Mouse (Mus musculus) spleen, adult 18-20 months (tissue): ENCODE results near the gene Ccdc162.

Source experiments
- DNase-seq, 2 experiments: peaks; one replicate each; pipeline ENCODE4 v3.0.0; 2022; ENCODE audit warnings: mixed read lengths in 2 of 2

Ccdc162 gene

GRCm38 (mm10) chr10:41535991-41536390 lies 180.4 kb downstream of the Ccdc162 start:
- DNase-seq: no peak

GRCm38 (mm10) chr10:41529972-41530371 lies 186.5 kb downstream of the Ccdc162 start:
- DNase-seq: no peak

GRCm38 (mm10) chr10:41525696-41526095 lies 190.7 kb downstream of the Ccdc162 start:
- no peak for DNase-seq

GRCm38 (mm10) chr10:41523386-41523785 lies 193.0 kb downstream of the Ccdc162 start:
- no peak for DNase-seq

- DNase-seq: no peak
Measured at GRCm38 (mm10) chr10:41520410-41520673, 196.1 kb downstream of the Ccdc162 start.

GRCm38 (mm10) chr10:41519640-41520409 lies 196.6 kb downstream of the Ccdc162 start:
- peak in 1 of 2 experiments; percentile 66 for DNase-seq

GRCm38 (mm10) chr10:41518981-41519618 lies 197.3 kb downstream of the Ccdc162 start, which contains the start of gene Cd164:
Gene Cd164, plus strand, starts transcription at chr10:41519414.
- peak; percentile 84 to 89 for DNase-seq

- DNase-seq: peak; percentile 78 to 79
Measured at GRCm38 (mm10) chr10:41518508-41518980, 197.9 kb downstream of the Ccdc162 start.

GRCm38 (mm10) chr10:41514921-41515320 lies 201.5 kb downstream of the Ccdc162 start:
- no peak for DNase-seq

- no peak for DNase-seq
Measured at GRCm38 (mm10) chr10:41514301-41514700, 202.1 kb downstream of the Ccdc162 start.

GRCm38 (mm10) chr10:41509160-41509559 lies 207.3 kb downstream of the Ccdc162 start:
- DNase-seq: peak in 1 of 2 experiments; percentile 48

- peak in 1 of 2 experiments; percentile 34 for DNase-seq
Measured at GRCm38 (mm10) chr10:41505446-41505845, 211.0 kb downstream of the Ccdc162 start.

GRCm38 (mm10) chr10:41504996-41505395 lies 211.4 kb downstream of the Ccdc162 start:
- no peak for DNase-seq

- DNase-seq: no peak
Measured at GRCm38 (mm10) chr10:41500941-41501340, 215.5 kb downstream of the Ccdc162 start.

GRCm38 (mm10) chr10:41491111-41491510 lies 225.3 kb downstream of the Ccdc162 start:
- no peak for DNase-seq

GRCm38 (mm10) chr10:41490518-41490873 lies 225.9 kb downstream of the Ccdc162 start:
- DNase-seq: no peak

- DNase-seq: peak; percentile 90 to 97
Measured at GRCm38 (mm10) chr10:41489708-41490517, 226.5 kb downstream of the Ccdc162 start, which contains the start of the genes Smpd2 and Ppil6. Gene Smpd2, minus strand, starts transcription at chr10:41490369. Gene Ppil6, plus strand, starts transcription at chr10:41490439.

GRCm38 (mm10) chr10:41489294-41489693 lies 227.1 kb downstream of the Ccdc162 start:
- no peak for DNase-seq

- no peak for DNase-seq
Measured at GRCm38 (mm10) chr10:41488877-41489276, 227.6 kb downstream of the Ccdc162 start.
